Mouse (Mus musculus): ENCODE measurements around the gene Xlr4c. TPM values are rescaled to one million over a fixed set of nuclear protein-coding genes. Genes with fewer than 3 reads are reported as not detected.
"Not testable (repeated sequence)": the region's sequence is repeated elsewhere in the genome, so short reads cannot be mapped to it uniquely, and the experiment has no call there.

Xlr4c gene
- polyA plus RNA-seq (2012; fragmentation: generic; extraction: Trizol) = 0.06 TPM
- long read RNA-seq, experiment 1 = 0 reads
- long read RNA-seq, experiment 2 = 0 reads

GRCm38 (mm10) chrX:73242821-73243325, at the start of gene Xlr4c:
Xlr4c (minus strand) TSS chrX:73243130.
- H3K27me3 ChIP-seq (ENCODE audit: control insufficient read depth, insufficient read depth, insufficient read length); H3K36me3 ChIP-seq (ENCODE audit: control insufficient read depth, insufficient read depth); H3K79me2 ChIP-seq (ENCODE audit: control insufficient read depth, insufficient read depth); H3K79me3 ChIP-seq (ENCODE audit: low read depth); H3ac ChIP-seq (ENCODE audit: control insufficient read depth, insufficient read length, low read depth); H3K4me3 ChIP-seq (ENCODE audit: insufficient read depth, poor library complexity, severe bottlenecking): not testable (repeated sequence)

GRCm38 (mm10) chrX:73265270-73265669, 22.3 kb upstream of the Xlr4c start, which contains the start of gene Xlr3c:
Xlr3c (minus strand) TSS chrX:73265390.
- H3K79me3 ChIP-seq (ENCODE audit: low read depth); H3K36me3 ChIP-seq (ENCODE audit: control insufficient read depth, insufficient read depth); H3ac ChIP-seq (ENCODE audit: control insufficient read depth, insufficient read length, low read depth); H3K4me3 ChIP-seq (ENCODE audit: insufficient read depth, poor library complexity, severe bottlenecking); H3K27me3 ChIP-seq (ENCODE audit: control insufficient read depth, insufficient read depth, insufficient read length); H3K79me2 ChIP-seq (ENCODE audit: control insufficient read depth, insufficient read depth): not testable (repeated sequence)

GRCm38 (mm10) chrX:73262428-73262827, 19.5 kb upstream of the Xlr4c start:
- not testable (repeated sequence) for H3K27me3 ChIP-seq (ENCODE audit: control insufficient read depth, insufficient read depth, insufficient read length); H3ac ChIP-seq (ENCODE audit: control insufficient read depth, insufficient read length, low read depth); H3K4me3 ChIP-seq (ENCODE audit: insufficient read depth, poor library complexity, severe bottlenecking); H3K79me2 ChIP-seq (ENCODE audit: control insufficient read depth, insufficient read depth); H3K79me3 ChIP-seq (ENCODE audit: low read depth); H3K36me3 ChIP-seq (ENCODE audit: control insufficient read depth, insufficient read depth)

- H3K27me3 ChIP-seq (ENCODE audit: control insufficient read depth, insufficient read depth, insufficient read length) = no peaks in the 10 kb centered on the region
- peak overlapping the region; percentile 31 for H3K4me3 ChIP-seq (ENCODE audit: insufficient read depth, poor library complexity, severe bottlenecking)
- H3K36me3 ChIP-seq (ENCODE audit: control insufficient read depth, insufficient read depth) = no peaks in the 10 kb centered on the region
- H3K79me3 ChIP-seq (ENCODE audit: low read depth) = no peaks in the 10 kb centered on the region
- TF ChIP-seq MYOG (IDR thresholded peaks at IDR 0.05; ENCODE audit: control insufficient read depth, extremely low read depth, insufficient read length) (no peak), MYOD1 (IDR thresholded peaks at IDR 0.05; ENCODE audit: control insufficient read depth, insufficient read length, low read depth) (no peak), USF1 (IDR thresholded peaks at IDR 0.05; ENCODE audit: low read depth) (no peak), FOSL1 (IDR thresholded peaks at IDR 0.05; ENCODE audit: insufficient read depth, low read length, poor library complexity, severe bottlenecking) (no peak), CTCF (IDR thresholded peaks at IDR 0.05; ENCODE audit: control insufficient read depth, insufficient read depth, insufficient read length) (no peak), MAX (IDR thresholded peaks at IDR 0.05) (no peak)
- no peaks in the 10 kb centered on the region for H3K79me2 ChIP-seq (ENCODE audit: control insufficient read depth, insufficient read depth)
- H3ac ChIP-seq (ENCODE audit: control insufficient read depth, insufficient read length, low read depth) = no peak overlapping the region
Observed at GRCm38 (mm10) chrX:73229288-73229687, 13.6 kb downstream of the Xlr4c start.

- no peaks in the 10 kb centered on the region for H3K27me3 ChIP-seq (ENCODE audit: control insufficient read depth, insufficient read depth, insufficient read length)
- peak overlapping the region; percentile 31 for H3K4me3 ChIP-seq (ENCODE audit: insufficient read depth, poor library complexity, severe bottlenecking)
- no peaks in the 10 kb centered on the region for H3K36me3 ChIP-seq (ENCODE audit: control insufficient read depth, insufficient read depth)
- H3K79me2 ChIP-seq (ENCODE audit: control insufficient read depth, insufficient read depth) = no peaks in the 10 kb centered on the region
- H3ac ChIP-seq (ENCODE audit: control insufficient read depth, insufficient read length, low read depth) = peak overlapping the region; percentile 74
- H3K79me3 ChIP-seq (ENCODE audit: low read depth) = no peaks in the 10 kb centered on the region
- TF ChIP-seq FOSL1 (IDR thresholded peaks at IDR 0.05; ENCODE audit: insufficient read depth, low read length, poor library complexity, severe bottlenecking) = no peak
- TF ChIP-seq USF1 (IDR thresholded peaks at IDR 0.05; ENCODE audit: low read depth) = no peak
- TF ChIP-seq CTCF (IDR thresholded peaks at IDR 0.05; ENCODE audit: control insufficient read depth, insufficient read depth, insufficient read length) = no peak
- TF ChIP-seq MAX (IDR thresholded peaks at IDR 0.05) = no peak
- no peak for TF ChIP-seq MYOG (IDR thresholded peaks at IDR 0.05; ENCODE audit: control insufficient read depth, extremely low read depth, insufficient read length)
- TF ChIP-seq MYOD1 (IDR thresholded peaks at IDR 0.05; ENCODE audit: control insufficient read depth, insufficient read length, low read depth) = no peak
- no peak for TF ChIP-seq CEBPB (IDR thresholded peaks at IDR 0.05; ENCODE audit: low read depth)
Observed at GRCm38 (mm10) chrX:73228606-73229214, 14.2 kb downstream of the Xlr4c start.

- Histone ChIP-seq H3K36me3 (ENCODE audit: control insufficient read depth, insufficient read depth) (no peaks in the 10 kb centered on the region), H3K79me3 (ENCODE audit: low read depth) (no peaks in the 10 kb centered on the region), H3ac (ENCODE audit: control insufficient read depth, insufficient read length, low read depth) (peak within 1 kb of the TSS; percentile 74), H3K4me3 (ENCODE audit: insufficient read depth, poor library complexity, severe bottlenecking) (peak within 1 kb of the TSS; percentile 31), H3K79me2 (ENCODE audit: control insufficient read depth, insufficient read depth) (no peaks in the 10 kb centered on the region), H3K27me3 (ENCODE audit: control insufficient read depth, insufficient read depth, insufficient read length) (no peaks in the 10 kb centered on the region)
- no peak for TF ChIP-seq CTCF (IDR thresholded peaks at IDR 0.05; ENCODE audit: control insufficient read depth, insufficient read depth, insufficient read length)
- TF ChIP-seq MYOD1 (IDR thresholded peaks at IDR 0.05; ENCODE audit: control insufficient read depth, insufficient read length, low read depth) = no peak
- no peak for TF ChIP-seq MAX (IDR thresholded peaks at IDR 0.05)
Observed at GRCm38 (mm10) chrX:73227914-73228605, 14.9 kb downstream of the Xlr4c start, which contains the start of gene F8a. F8a (plus strand) TSS chrX:73228291.

All from C2C12 (cell line).